Mouse (Mus musculus): ENCODE measurements around the gene Kcnq5. TPM values are rescaled to one million over a fixed set of nuclear protein-coding genes. Genes with fewer than 3 reads are reported as not detected.
"Not testable (repeated sequence)": the region's sequence is repeated elsewhere in the genome, so short reads cannot be mapped to it uniquely, and the experiment has no call there.

Kcnq5 gene
- polyA plus RNA-seq, 1 experiment from 2014 or later, result 0.62 TPM

GRCm38 (mm10) chr1:21600606-21601005, 361.1 kb downstream of the Kcnq5 start:
- Histone ChIP-seq H3K4me2 (replicated peaks; ENCODE audit: low read depth) (no peak overlapping the region), H3K4me3 (ENCODE audit: low read depth, low read length) (no peak overlapping the region), H3K36me3 (ENCODE audit: control insufficient read depth, insufficient read depth, low read length) (no peaks in the 10 kb centered on the region), H3K4me1 (replicated peaks; ENCODE audit: control insufficient read depth, insufficient read depth) (no peaks in the 10 kb centered on the region), H3K27me3 (ENCODE audit: control insufficient read depth, insufficient read depth, low read length) (no peaks in the 10 kb centered on the region), H3K9ac (ENCODE audit: low read length) (no peak overlapping the region), H3K9me3 (ENCODE audit: control insufficient read depth, low read length) (no peaks in the 10 kb centered on the region), H3K27ac (replicated peaks) (no peak overlapping the region)
- 77% methylated on average over 4 of the region's 4 CpGs for WGBS
- DNase-seq (ENCODE audit: low spot score) (no peak), ATAC-seq (ENCODE audit: low FRiP score, low TSS enrichment) (no peak)
- no peak for TF ChIP-seq CTCF (IDR thresholded peaks at IDR 0.05; ENCODE audit: low read depth)
- TF ChIP-seq EP300 (optimal IDR thresholded peaks at IDR 0.05), result no peak

GRCm38 (mm10) chr1:21593872-21594271, 367.9 kb downstream of the Kcnq5 start:
- Histone ChIP-seq H3K27me3 (ENCODE audit: control insufficient read depth, insufficient read depth, low read length) (no peaks in the 10 kb centered on the region), H3K9ac (ENCODE audit: low read length) (no peak overlapping the region), H3K36me3 (ENCODE audit: control insufficient read depth, insufficient read depth, low read length) (no peaks in the 10 kb centered on the region), H3K9me3 (ENCODE audit: control insufficient read depth, low read length) (no peaks in the 10 kb centered on the region), H3K4me1 (replicated peaks; ENCODE audit: control insufficient read depth, insufficient read depth) (no peaks in the 10 kb centered on the region), H3K27ac (replicated peaks) (no peak overlapping the region), H3K4me3 (ENCODE audit: low read depth, low read length) (no peak overlapping the region), H3K4me2 (replicated peaks; ENCODE audit: low read depth) (no peak overlapping the region)
- 32% methylated on average over 4 of the region's 4 CpGs for WGBS
- TF ChIP-seq CTCF (IDR thresholded peaks at IDR 0.05; ENCODE audit: low read depth) (no peak), EP300 (optimal IDR thresholded peaks at IDR 0.05) (no peak)
- DNase-seq (ENCODE audit: low spot score) (no peak), ATAC-seq (ENCODE audit: low FRiP score, low TSS enrichment) (no peak)

GRCm38 (mm10) chr1:21567397-21567796, 394.3 kb downstream of the Kcnq5 start:
- not testable (repeated sequence) for H3K4me3 ChIP-seq (ENCODE audit: low read depth, low read length); H3K4me1 ChIP-seq (replicated peaks; ENCODE audit: control insufficient read depth, insufficient read depth); H3K9ac ChIP-seq (ENCODE audit: low read length); H3K27ac ChIP-seq (replicated peaks); DNase-seq (ENCODE audit: low spot score); H3K27me3 ChIP-seq (ENCODE audit: control insufficient read depth, insufficient read depth, low read length); H3K36me3 ChIP-seq (ENCODE audit: control insufficient read depth, insufficient read depth, low read length); H3K4me2 ChIP-seq (replicated peaks; ENCODE audit: low read depth); ATAC-seq (ENCODE audit: low FRiP score, low TSS enrichment); H3K9me3 ChIP-seq (ENCODE audit: control insufficient read depth, low read length)
- 78% methylated on average over 2 of the region's 2 CpGs for WGBS

GRCm38 (mm10) chr1:21554630-21555029, 407.1 kb downstream of the Kcnq5 start:
- Histone ChIP-seq H3K4me3 (ENCODE audit: low read depth, low read length) (no peak overlapping the region), H3K9me3 (ENCODE audit: control insufficient read depth, low read length) (no peaks in the 10 kb centered on the region), H3K36me3 (ENCODE audit: control insufficient read depth, insufficient read depth, low read length) (no peaks in the 10 kb centered on the region), H3K4me1 (replicated peaks; ENCODE audit: control insufficient read depth, insufficient read depth) (no peaks in the 10 kb centered on the region), H3K27me3 (ENCODE audit: control insufficient read depth, insufficient read depth, low read length) (no peaks in the 10 kb centered on the region), H3K27ac (replicated peaks) (no peak overlapping the region), H3K9ac (ENCODE audit: low read length) (no peak overlapping the region), H3K4me2 (replicated peaks; ENCODE audit: low read depth) (no peak overlapping the region)
- 69% methylated on average over 6 of the region's 6 CpGs for WGBS
- TF ChIP-seq EP300 (optimal IDR thresholded peaks at IDR 0.05) (no peak), CTCF (IDR thresholded peaks at IDR 0.05; ENCODE audit: low read depth) (no peak)
- DNase-seq (ENCODE audit: low spot score) (no peak), ATAC-seq (ENCODE audit: low FRiP score, low TSS enrichment) (no peak)

- TF ChIP-seq EP300 (optimal IDR thresholded peaks at IDR 0.05), result no peak
- no peak for TF ChIP-seq CTCF (IDR thresholded peaks at IDR 0.05; ENCODE audit: low read depth)
- 84% methylated on average over 2 of the region's 2 CpGs for WGBS
- no peaks in the 10 kb centered on the region for H3K4me1 ChIP-seq (replicated peaks; ENCODE audit: control insufficient read depth, insufficient read depth)
Observed at GRCm38 (mm10) chr1:21552715-21553114, 409.0 kb downstream of the Kcnq5 start.

GRCm38 (mm10) chr1:21543909-21544308, 417.8 kb downstream of the Kcnq5 start:
- no peaks in the 10 kb centered on the region for H3K9me3 ChIP-seq (ENCODE audit: control insufficient read depth, low read length)
- TF ChIP-seq EP300 (optimal IDR thresholded peaks at IDR 0.05) (no peak), CTCF (IDR thresholded peaks at IDR 0.05; ENCODE audit: low read depth) (no peak)
- no peaks in the 10 kb centered on the region for H3K36me3 ChIP-seq (ENCODE audit: control insufficient read depth, insufficient read depth, low read length)
- DNase-seq (ENCODE audit: low spot score), result no peak
- H3K9ac ChIP-seq (ENCODE audit: low read length), result no peak overlapping the region
- no peak overlapping the region for H3K27ac ChIP-seq (replicated peaks)
- H3K4me3 ChIP-seq (ENCODE audit: low read depth, low read length), result no peak overlapping the region
- H3K4me2 ChIP-seq (replicated peaks; ENCODE audit: low read depth), result no peak overlapping the region
- H3K4me1 ChIP-seq (replicated peaks; ENCODE audit: control insufficient read depth, insufficient read depth), result no peaks in the 10 kb centered on the region
- no peaks in the 10 kb centered on the region for H3K27me3 ChIP-seq (ENCODE audit: control insufficient read depth, insufficient read depth, low read length)
- no peak for ATAC-seq (ENCODE audit: low FRiP score, low TSS enrichment)

More at GRCm38 (mm10) chr1:21552715-21553114, 409.0 kb downstream of the Kcnq5 start:
- no peak overlapping the region for H3K27ac ChIP-seq (replicated peaks)
- ATAC-seq (ENCODE audit: low FRiP score, low TSS enrichment) (no peak), DNase-seq (ENCODE audit: low spot score) (no peak)
- no peak overlapping the region for H3K4me3 ChIP-seq (ENCODE audit: low read depth, low read length)
- H3K4me2 ChIP-seq (replicated peaks; ENCODE audit: low read depth), result no peak overlapping the region
- no peaks in the 10 kb centered on the region for H3K36me3 ChIP-seq (ENCODE audit: control insufficient read depth, insufficient read depth, low read length)
- no peaks in the 10 kb centered on the region for H3K27me3 ChIP-seq (ENCODE audit: control insufficient read depth, insufficient read depth, low read length)
- no peaks in the 10 kb centered on the region for H3K9me3 ChIP-seq (ENCODE audit: control insufficient read depth, low read length)
- no peak overlapping the region for H3K9ac ChIP-seq (ENCODE audit: low read length)

Measured in stomach, postnatal 0 days (tissue).